Mouse (Mus musculus): ENCODE results near the gene Hyls1.

Gene Hyls1

GRCm38 (mm10) chr9:35569571-35570534, at the start of gene Hyls1, which contains the start of gene Pate2:
TSS of gene Hyls1 (minus strand) at chr9:35570398.
TSS of gene Pate2 (plus strand) at chr9:35570284.
- TF ChIP-seq GATA4 (IDR thresholded peaks at IDR 0.05; ENCODE audit: insufficient replicate concordance, low read length) = no peak

DNA sequence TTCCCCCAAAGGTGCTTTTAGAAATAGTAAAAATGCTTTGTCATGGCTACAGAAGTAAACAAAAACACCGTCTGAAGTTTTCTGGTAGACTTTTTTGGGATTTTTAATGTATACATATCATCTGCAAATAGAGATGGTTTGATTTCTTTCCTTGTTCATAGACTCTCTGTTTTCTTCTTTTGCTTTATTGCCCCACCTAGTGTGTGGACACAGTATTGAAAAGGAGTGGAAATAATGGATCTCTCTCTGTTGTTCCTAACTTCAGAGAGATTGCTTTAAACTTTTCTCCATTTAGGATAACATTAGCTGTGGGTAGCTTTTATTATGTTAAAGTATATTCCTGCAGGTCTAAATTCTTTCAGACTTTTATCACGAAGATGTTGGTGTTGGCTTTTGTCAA, 43.8 kb upstream of the Hyls1 start:
- TF ChIP-seq GATA4 (IDR thresholded peaks at IDR 0.05; ENCODE audit: insufficient replicate concordance, low read length) = no peak

DNA sequence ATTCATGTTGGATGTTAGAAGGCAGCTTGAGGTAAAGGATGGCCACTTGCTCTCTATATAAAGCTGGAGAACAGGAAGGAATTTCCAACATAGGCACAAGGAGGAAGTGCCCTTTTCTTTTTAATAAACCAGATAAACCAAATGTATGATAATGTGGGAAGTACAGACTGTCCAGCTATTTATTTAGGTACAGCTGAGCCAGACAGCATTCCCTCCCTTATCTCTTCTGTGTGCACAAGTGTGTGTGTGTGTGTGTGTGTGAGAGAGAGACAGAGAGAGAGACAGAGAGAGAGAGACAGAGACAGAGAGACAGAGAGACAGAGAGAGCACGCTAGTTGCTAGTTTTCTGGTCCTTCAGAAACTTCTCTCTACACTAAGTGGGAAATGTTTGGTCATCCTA, 41.6 kb upstream of the Hyls1 start, which contains the start of gene Pate4:
Pate4 (minus strand) TSS at position 101 of the 400 bp plus-strand sequence.
- TF ChIP-seq GATA4 (IDR thresholded peaks at IDR 0.05; ENCODE audit: insufficient replicate concordance, low read length) = no peak

DNA sequence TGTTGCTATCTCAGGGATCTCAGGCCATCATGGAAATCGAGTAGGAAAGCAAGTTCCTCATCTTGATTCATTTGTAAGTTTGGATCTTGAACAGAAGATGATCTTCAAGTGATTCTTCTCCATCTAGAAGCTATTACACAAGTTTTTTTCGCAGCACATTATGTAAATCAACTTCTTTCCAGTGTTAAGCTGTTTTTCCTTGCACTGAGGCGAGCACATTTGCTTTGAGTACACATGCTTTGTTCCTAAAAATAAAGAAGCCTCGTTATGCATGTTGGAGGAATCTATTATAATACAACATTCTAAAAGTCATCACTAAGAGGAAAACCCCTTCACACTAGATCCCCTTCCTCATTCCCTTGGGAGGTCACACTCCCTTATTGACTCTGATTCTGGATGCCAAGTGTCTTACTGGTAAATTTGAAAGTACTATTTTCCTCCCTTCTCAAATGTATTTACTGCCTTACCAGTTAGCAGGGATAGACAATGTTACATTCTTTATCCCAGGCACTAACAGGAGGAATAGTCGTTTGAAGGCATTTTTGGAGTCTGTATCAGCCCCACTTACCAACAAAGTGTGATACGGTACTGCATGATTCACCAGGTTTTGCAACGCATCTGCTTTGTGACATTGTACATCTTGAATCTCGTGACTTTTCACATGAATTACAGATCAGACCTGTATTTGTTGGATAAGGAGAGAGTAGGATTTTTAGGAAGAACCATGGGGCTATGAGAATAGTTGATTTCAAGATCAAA, 37.6 kb upstream of the Hyls1 start:
- no peak for TF ChIP-seq GATA4 (IDR thresholded peaks at IDR 0.05; ENCODE audit: insufficient replicate concordance, low read length)

DNA sequence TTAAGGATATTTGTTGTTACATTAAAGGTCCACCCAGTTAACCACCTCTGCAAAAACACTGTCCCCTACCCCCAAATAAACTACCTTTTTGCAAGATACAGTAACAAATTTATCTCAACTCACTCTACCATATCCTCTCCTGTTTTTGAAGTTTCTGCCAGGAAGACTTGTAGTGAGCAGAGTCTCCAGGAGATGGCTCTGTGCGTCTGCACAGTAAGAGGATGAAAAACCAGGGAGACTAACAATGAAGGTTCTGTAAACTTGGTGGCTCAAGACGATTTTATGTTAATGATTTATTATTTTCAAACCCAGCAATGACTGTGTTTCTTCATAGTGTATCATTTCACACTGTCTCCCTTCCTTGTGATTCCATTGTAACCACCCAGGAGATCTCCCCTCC, 22.7 kb upstream of the Hyls1 start:
- TF ChIP-seq GATA4 (IDR thresholded peaks at IDR 0.05; ENCODE audit: insufficient replicate concordance, low read length) = no peak

DNA sequence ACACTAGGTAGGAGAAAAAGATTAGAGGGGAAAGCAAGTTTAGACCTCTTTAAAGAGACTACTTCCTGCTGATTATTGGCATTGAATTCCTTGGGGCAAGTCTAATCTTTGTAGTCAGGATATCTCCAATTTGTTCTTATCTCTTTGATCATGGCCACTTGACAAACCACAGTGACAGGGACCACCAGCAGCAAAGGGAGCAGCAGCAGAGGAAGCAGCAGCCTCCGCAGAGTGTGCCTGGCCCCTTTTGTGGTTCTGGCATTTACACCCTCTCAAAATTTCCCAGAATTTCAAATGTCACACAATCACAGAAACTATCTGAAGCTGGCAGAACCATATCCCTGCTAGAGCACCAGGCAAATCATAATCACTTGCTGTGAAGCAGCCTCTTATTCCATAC, 17.5 kb upstream of the Hyls1 start:
- no peak for TF ChIP-seq GATA4 (IDR thresholded peaks at IDR 0.05; ENCODE audit: insufficient replicate concordance, low read length)

- TF ChIP-seq GATA4 (IDR thresholded peaks at IDR 0.05; ENCODE audit: insufficient replicate concordance, low read length) = no peak
These were observed 4.2 kb upstream of the Hyls1 start for GRCm38 (mm10) chr9:35574416-35574815.

DNA sequence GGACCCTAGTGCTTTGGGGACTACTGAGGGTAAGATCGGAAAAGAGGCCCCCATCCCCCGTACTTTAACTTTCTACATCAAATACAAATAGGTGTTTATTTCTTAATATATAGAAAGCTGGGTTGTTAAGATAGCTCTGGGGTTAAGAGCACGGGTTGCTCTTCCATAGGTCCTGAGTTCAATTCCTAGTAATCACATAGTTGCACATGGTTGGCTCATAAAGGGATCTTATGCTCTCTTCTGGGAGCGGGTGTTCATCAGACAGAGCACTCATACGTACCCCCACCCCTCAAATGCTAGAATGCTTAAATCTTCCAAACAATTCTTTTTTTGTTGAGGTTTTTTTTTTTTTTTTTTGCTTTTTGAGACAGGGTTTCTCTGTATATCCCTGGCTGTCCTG, 465 bp upstream of the Hyls1 start:
- no peak for TF ChIP-seq GATA4 (IDR thresholded peaks at IDR 0.05; ENCODE audit: insufficient replicate concordance, low read length)

- no peak for TF ChIP-seq GATA4 (IDR thresholded peaks at IDR 0.05; ENCODE audit: insufficient replicate concordance, low read length)
These were observed 2.2 kb downstream of the Hyls1 start for GRCm38 (mm10) chr9:35567995-35568394.

GRCm38 (mm10) chr9:35564536-35565240, 5.5 kb downstream of the Hyls1 start:
- no peak for TF ChIP-seq GATA4 (IDR thresholded peaks at IDR 0.05; ENCODE audit: insufficient replicate concordance, low read length)

- no peak for TF ChIP-seq GATA4 (IDR thresholded peaks at IDR 0.05; ENCODE audit: insufficient replicate concordance, low read length)
These were observed 8.6 kb downstream of the Hyls1 start for GRCm38 (mm10) chr9:35561583-35561982.

GRCm38 (mm10) chr9:35561076-35561475, 9.1 kb downstream of the Hyls1 start:
- no peak for TF ChIP-seq GATA4 (IDR thresholded peaks at IDR 0.05; ENCODE audit: insufficient replicate concordance, low read length)

DNA sequence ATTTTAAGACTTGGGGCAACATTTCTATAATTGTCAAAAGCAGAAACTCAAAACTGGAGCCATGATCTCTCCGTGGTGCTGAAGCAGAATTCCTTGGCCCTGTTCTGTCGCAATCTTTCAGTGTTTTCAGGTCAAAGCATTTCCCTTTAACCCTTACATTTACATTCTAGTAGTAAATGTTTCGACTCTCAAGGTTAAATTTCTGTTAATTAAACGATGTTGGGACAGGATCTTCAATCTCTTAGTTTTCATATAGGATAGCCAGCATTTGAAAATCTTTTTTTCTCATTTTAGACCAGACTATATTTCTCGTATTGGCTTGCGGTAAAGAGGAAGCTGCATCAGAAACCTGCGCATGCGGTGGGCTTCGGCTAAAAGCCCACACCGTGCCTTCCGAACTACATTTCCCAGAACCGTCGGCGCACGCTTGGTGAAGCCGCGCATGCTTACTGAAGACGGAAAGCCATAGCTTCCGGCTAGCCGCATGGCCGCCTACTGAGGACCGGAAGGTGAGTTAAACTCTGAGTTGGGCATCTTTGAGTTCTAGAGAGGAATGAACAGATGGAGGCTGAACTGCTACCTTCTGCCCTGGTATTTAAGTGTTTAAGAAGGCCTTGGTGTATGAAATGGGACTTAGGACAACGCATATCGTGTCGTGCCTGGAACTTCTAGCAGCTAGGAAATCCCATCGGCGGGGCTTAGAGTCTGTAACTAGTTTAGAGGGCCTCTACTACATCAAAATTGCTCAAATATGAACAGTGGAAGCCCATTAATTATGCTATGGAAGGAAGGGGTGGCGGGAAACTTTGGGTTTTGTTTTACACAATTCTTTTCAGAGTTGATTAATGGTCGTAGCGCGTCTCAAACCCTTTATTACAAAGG, 10.9 kb downstream of the Hyls1 start:
- TF ChIP-seq GATA4 (IDR thresholded peaks at IDR 0.05; ENCODE audit: insufficient replicate concordance, low read length) = no peak

GRCm38 (mm10) chr9:35558257-35559008, 11.8 kb downstream of the Hyls1 start, which contains the start of the genes Ddx25 and Pus3:
TSS of gene Ddx25 (minus strand) at chr9:35558528.
TSS of gene Pus3 (plus strand) at chr9:35558595.
- TF ChIP-seq GATA4 (IDR thresholded peaks at IDR 0.05; ENCODE audit: insufficient replicate concordance, low read length) = no peak
